26 mouse cellular contexts compared by ENCODE assay signal in genomic region chr9:110855903-110856302, GRCm38 (mm10). TPM values are rescaled to one million over a fixed set of nuclear protein-coding genes. Genes with fewer than 3 reads are reported as not detected.
"Had no signal": no experiment of that assay in that cellular context is flagged by ENCODE, and none has a peak within 500 bp of the region (broad histone marks: within the 10 kb centered on the region; RNA-seq: fewer than 3 reads in every experiment).

No protein-coding gene starts in this region.

- H3K4me2 ChIP-seq: lung, embryonic 14.5 days; midbrain, embryonic 12.5 days; neural tube, embryonic 13.5 days; neural tube, embryonic 15.5 days had no signal

- H3K36me3 ChIP-seq: midbrain, embryonic 10.5 days; midbrain, embryonic 12.5 days; neural tube, embryonic 13.5 days; neural tube, embryonic 15.5 days had no signal

- H3K4me3 ChIP-seq: midbrain, embryonic 10.5 days; midbrain, embryonic 12.5 days; myocyte; neural tube, embryonic 13.5 days; neural tube, embryonic 15.5 days had no signal

- H3K9me3 ChIP-seq: midbrain, embryonic 10.5 days; midbrain, embryonic 12.5 days; neural tube, embryonic 13.5 days; neural tube, embryonic 15.5 days had no signal

- H3K27ac ChIP-seq: midbrain, embryonic 10.5 days; midbrain, embryonic 12.5 days; neural tube, embryonic 13.5 days; neural tube, embryonic 15.5 days had no signal

- DNase-seq: lung, embryonic 14.5 days; lung, postnatal 10 days; lung, postnatal 4 days; midbrain, embryonic 14.5 days; retina, postnatal 1 day; right cerebral cortex, adult 18-20 months; right cerebral cortex, postnatal 25 days; right cerebral cortex, postnatal 4 days; spleen, adult 18-20 months; thymus, adult 18-20 months; thymus, postnatal 14 days; thymus, postnatal 36 days had no signal

- ATAC-seq: midbrain, embryonic 16.5 days had no signal

- H3K9ac ChIP-seq: lung, embryonic 14.5 days; midbrain, embryonic 12.5 days; neural tube, embryonic 13.5 days; neural tube, embryonic 15.5 days had no signal

RNA-seq across cellular contexts. Expression of gene Prss50, which starts 1.9 kb away (rescaled TPM):
- polyA plus RNA-seq: lung, embryonic 14.5 days; lung, embryonic 16.5 days; midbrain, embryonic 12.5 days; neural tube, embryonic 11.5 days; small intestine, adult 2 months; stomach, embryonic 14.5 days had no signal

RNA-seq across cellular contexts. Expression of gene Prss46, which starts 11.6 kb away (rescaled TPM):
- total RNA-seq: megakaryocyte, adult 5-6 weeks; megakaryocyte-erythroid progenitor cell, adult 5-6 weeks had no signal
- polyA plus RNA-seq: lung, embryonic 14.5 days; lung, embryonic 16.5 days; midbrain, embryonic 10.5 days; midbrain, embryonic 12.5 days; midbrain, embryonic 14.5 days; midbrain, embryonic 16.5 days; neural tube, embryonic 11.5 days; neural tube, embryonic 13.5 days; neural tube, embryonic 15.5 days; small intestine, adult 2 months; stomach, embryonic 14.5 days; stomach, embryonic 16.5 days; thymus, postnatal 0 days had no signal

RNA-seq across cellular contexts. Expression of gene Prss45, which starts 21.5 kb away (rescaled TPM):
- total RNA-seq: megakaryocyte, adult 5-6 weeks; megakaryocyte-erythroid progenitor cell, adult 5-6 weeks had no signal
- polyA plus RNA-seq: lung, embryonic 14.5 days; lung, embryonic 16.5 days; midbrain, embryonic 10.5 days; midbrain, embryonic 12.5 days; midbrain, embryonic 14.5 days; myocyte; neural tube, embryonic 11.5 days; neural tube, embryonic 13.5 days; neural tube, embryonic 15.5 days; small intestine, adult 2 months; stomach, embryonic 14.5 days; stomach, embryonic 16.5 days; thymus, postnatal 0 days had no signal

RNA-seq across cellular contexts. Expression of gene Tmie, which starts 24.0 kb away (rescaled TPM):
- total RNA-seq: megakaryocyte, adult 5-6 weeks; megakaryocyte-erythroid progenitor cell, adult 5-6 weeks had no signal
